Mouse (Mus musculus) NIH3T3 (cell line): Measurements from ENCODE around the gene 1700020D05Rik.

Experiments
- DNase-seq: peaks from one replicate; pipeline ENCODE4 v3.0.0-alpha.2; 2012; ENCODE audit warnings: low read depth

The 1700020D05Rik gene

DNA sequence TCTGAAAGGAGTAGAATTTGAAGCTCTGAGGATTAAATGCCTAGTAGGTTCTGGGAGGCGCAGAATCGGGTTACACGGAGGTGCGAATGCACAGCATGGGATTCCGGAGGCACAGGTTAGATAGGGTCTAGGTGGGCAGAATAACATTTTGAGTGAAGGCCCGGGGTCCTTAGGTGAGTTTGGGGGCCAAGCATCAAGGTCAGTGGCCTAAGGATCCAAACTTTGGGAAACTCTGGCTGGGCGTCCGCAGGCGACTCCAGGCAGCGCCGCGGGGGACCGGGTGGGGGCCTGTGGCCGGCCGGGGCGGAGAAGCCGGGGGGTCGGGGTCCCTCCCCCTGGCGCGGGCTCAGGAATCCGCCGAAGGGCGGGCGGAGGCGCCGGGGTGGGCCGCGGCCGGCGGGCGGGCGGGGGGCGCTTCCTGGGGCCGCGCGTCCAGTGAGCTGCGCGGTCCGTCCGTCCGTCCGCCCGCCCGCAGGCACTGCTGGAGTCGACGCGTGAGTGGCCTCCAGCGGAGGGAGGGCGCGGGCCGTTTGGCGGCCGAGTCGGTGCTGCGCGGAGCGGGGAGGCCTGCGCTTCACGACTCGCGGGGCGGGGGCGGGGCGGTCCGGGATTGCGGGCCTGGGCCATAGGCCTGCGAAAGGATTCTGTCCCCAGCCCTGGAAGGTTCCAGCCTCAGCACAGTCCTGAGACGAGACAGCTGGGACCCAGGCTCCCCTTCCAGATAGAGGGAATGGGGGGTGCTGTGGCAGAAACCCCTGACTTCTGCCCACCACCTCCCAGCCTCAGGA lies 29.1 kb downstream of the 1700020D05Rik start:
- peak; percentile 84 for DNase-seq

DNA sequence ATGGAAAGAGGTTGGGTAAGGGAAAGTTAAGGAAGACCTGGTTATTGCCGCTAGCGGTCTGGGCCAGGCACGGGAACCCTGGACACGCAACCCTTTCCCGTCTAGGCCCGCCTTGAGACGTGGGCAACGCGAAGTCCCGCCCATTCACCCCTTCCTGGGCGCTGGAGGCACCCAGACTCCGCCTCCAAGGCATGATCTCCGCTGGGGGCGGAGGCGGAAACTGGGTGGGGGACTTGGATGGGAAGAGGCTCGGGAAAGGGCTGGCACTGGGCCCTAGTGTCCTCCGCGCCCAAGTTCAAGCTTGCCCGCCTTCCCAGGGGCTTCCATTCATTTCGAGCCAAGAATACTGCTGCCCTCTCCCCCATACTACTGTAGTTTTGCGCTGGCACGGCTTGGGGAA lies 29.9 kb downstream of the 1700020D05Rik start, which contains the start of gene Efemp2:
Efemp2 (plus strand) TSS at position 235 of the 400 bp plus-strand sequence.
- DNase-seq = peak; percentile 99

DNA sequence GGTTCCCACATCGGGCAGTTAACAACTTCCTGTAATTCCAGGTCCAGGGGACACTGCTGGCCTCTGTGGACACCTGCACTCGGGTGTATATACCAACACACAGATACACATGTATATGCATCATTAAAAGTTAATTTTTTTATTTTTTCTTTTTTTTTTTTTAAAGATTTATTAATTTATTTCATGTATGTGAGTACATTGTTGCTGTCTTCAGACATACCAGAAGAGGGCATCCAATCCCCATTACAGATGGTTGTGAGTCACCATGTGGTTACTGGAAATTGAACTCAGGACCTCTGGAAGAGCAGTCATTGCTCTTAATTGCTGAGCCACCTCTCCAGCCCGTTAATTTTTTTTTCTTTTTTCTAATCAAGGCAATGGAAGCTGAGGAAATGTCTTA lies 30.7 kb downstream of the 1700020D05Rik start:
- DNase-seq = peak; percentile 73

GRCm38 (mm10) chr19:5471846-5472245 lies 31.7 kb downstream of the 1700020D05Rik start:
- peak; percentile 89 for DNase-seq

- no peak for DNase-seq
Observed at GRCm38 (mm10) chr19:5468374-5468773, 35.2 kb downstream of the 1700020D05Rik start, which contains the start of gene Ctsw. Gene Ctsw (minus strand): TSS chr19:5468507.

DNA sequence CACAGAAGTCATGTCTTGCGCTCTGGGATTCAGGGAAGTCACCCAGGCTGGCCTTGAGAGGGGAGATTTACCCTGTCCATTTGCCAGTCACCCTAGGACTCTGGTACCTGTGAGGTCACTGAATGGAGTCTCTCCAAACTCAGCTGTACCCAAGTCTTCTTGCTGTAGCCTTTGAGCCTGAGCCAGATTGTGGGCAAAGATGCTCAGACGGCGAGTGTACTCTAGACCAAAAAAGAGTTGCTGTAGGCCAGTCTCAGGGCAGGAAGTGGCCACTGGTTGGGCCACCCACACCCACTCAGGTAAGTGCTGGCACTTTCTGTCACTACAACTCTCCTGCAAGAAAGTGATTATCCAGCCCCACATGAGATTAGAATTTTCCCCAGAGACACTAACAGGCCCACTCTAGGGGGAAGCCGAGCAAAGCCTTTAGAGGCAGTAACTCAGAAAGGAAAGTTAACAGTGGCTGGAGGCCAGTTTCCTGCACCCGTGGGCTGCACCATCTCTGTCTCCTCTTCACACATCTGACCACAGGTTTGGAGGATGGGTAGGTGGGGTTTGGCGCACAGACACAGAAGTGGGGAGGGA lies 36.6 kb downstream of the 1700020D05Rik start:
- no peak for DNase-seq

DNA sequence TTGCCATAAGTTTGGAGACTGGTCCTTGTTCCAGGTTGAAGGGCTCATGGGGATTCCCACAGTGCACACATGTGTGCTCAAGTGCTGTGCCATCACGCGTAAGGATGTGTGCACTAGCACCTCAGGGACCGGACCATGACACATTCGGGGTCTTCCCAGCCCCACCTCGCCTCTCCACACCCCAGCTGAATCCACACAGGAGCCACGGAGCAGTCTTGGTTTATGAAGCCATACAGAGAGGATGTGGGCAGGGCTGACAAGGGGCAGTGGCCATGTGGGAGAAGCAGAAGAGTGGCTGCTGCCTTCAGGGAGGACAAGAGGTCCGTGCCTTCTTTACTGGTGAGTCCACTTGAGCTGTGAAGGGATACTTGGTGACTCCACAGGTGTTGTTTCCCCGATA lies 38.5 kb downstream of the 1700020D05Rik start:
- no peak for DNase-seq

DNA sequence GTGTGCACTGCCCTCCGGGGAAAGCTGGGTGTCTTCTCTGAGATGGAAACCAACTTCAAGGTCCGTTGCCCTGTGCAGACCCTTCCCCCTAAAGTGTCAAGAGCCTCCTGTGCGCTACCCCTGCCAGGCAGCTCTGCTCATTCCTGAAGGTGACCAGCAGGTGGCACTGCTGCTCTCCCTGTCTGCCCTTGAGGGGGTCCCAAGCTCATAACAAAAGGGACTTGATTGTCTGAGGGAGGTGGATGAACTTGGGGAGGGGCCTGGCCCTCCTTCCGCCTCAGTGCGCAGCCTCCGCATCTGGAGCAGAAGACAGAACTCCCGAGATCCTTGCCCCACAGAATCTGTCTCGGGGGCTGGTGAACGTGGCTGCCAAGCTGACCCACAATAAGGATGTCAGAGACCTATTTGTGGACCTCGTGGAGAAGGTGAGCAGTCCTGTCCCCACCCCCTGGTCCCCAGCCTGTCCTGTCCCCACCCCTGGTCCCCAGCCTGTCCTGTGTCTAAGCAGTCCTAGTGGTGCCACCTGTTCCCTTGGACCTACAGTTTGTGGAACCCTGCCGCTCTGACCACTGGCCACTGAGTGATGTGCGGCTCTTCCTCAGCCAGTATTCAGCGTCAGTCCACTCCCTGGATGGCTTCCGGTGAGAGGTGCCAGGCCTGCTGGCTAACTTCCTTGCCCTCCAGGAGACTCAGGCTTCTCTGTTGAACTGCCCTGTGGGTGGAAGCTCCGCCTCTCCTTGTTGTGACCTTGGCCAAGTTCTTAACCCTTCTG lies 39.6 kb downstream of the 1700020D05Rik start:
- peak; percentile 80 for DNase-seq

DNA sequence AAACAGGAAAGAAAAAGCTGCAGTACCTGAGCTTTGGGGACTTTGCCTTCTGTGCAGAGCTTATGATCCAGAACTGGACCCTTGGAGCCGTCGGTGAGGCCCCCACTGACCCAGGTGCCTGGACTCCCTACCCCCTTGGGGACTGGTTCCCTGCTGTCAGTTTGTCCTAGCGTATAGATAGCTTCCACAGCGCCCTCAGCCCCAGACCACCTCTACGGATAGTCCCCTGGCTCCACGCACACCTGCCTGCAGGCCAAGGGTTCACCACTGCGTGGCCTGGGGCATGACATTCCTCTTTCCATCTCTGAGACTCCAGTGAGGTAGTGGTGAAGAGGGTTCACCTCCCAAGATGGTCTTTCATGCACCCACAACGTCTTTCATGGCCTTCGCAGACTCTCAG lies 40.4 kb downstream of the 1700020D05Rik start:
- no peak for DNase-seq

DNA sequence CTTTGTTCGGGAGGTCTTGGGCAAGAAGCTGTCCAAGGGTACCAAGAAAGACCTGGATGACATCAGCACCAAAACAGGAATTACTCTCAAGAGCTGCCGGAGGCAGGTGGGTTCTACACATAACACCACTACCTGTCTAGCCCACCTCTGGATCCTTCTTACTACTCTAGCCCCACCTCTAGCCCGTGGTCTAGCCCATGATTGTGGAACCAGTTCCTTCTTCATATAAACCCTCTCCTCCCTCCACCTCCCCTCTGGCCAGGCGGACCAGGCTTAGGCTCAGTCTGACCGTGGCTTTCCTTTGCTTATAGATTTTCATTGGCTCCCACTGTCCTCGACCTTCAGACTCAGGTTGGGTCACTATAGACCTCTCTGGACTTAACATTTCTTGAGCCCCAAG lies 42.2 kb downstream of the 1700020D05Rik start:
- DNase-seq = no peak

DNA sequence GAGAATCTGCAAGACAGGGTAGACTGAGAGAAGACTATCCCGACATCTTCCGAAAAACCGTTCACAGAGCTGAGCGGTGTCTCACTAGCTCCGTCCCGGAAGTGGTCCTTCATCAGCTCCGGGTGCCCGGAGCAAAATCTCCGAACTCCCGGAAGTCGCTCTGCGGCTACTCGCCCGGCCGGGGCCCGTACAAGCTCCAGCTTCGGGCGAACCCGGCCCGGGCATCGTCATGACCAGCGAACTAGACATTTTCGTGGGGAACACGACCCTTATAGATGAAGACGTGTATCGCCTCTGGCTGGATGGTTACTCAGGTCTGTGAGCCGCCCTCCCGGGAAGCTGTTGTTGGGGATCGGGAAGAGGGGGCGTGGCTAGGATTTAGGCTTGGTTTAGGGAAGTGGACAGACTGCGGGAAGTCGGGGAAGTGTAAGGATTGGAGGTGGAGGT lies 43.1 kb downstream of the 1700020D05Rik start, which contains the start of gene Fibp:
Fibp (plus strand) TSS at position 151 of the 447 bp plus-strand sequence.
- peak; percentile 94 for DNase-seq

DNA sequence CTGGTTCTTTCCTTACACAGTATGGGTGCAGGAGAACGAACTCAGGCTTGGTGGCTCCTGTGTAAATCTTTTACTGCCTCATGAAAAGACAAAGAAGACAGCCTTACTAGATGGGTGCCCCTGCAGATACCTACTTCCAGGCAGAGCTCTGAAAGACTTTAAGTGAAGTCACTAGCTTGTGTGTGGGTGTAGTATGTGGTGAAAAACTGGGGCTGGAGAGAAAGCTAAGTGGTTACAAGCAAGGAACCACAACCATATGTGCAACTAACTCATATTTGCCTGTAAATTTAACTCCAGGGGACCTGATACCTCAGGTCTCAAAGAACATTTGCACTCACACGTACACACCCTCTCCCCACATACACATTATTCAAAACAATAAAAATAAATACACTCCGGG lies 43.7 kb downstream of the 1700020D05Rik start:
- DNase-seq = no peak

DNA sequence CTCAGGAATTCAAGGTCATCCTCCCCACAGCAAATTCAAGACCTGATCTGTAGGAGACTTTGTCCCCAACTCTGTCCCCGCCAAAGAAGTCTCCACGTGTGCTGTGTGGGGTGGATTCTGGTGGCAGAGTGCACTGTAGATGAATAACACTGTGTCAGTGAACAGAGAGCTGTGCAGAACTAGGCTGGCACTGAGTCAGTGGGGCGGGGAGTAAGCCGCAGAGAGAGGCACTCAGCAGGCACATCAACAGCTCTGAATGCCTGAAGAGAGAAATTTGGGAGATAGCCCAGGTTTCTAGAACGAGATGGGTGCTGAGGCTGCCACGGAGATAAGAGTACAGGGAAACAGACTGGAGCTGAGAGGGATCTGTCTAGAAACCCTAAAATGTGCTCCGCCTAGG lies 44.6 kb downstream of the 1700020D05Rik start:
- DNase-seq = peak; percentile 79

DNA sequence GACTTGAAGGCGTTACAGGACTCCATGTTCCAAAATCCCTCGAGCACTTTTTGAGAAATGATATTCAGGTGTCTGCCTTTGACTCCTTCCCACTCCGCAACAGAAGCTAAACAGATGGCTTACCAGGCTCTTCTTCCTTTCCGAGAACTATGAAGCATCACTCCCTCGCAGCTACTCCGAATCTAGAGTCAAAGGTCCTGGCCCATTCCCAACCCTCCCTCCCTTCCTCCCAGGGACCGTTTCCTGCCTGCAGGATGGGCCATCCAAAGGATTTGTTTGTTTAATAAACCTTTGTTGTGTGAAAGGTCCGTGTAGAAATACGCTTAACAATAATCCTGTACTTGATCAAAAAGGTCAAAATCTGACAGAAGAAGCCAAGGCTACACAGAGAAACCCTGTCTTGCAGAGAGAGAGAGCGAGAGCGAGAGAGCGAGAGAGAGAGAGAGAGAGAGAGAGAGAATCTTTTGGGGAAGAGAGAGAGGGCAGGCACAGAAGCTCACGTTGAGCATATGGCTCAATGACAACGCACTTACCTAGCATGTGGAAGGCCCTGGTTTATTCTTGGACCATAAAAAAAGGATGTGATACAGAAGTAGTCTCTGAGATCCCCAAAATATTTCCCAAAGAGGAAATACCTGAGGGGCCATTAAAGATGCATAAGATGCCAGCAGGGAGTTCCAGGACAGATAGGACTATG lies 45.7 kb downstream of the 1700020D05Rik start, which contains the start of gene Ccdc85b:
Ccdc85b (minus strand) TSS at position 149 of the 697 bp plus-strand sequence.
- DNase-seq = no peak

DNA sequence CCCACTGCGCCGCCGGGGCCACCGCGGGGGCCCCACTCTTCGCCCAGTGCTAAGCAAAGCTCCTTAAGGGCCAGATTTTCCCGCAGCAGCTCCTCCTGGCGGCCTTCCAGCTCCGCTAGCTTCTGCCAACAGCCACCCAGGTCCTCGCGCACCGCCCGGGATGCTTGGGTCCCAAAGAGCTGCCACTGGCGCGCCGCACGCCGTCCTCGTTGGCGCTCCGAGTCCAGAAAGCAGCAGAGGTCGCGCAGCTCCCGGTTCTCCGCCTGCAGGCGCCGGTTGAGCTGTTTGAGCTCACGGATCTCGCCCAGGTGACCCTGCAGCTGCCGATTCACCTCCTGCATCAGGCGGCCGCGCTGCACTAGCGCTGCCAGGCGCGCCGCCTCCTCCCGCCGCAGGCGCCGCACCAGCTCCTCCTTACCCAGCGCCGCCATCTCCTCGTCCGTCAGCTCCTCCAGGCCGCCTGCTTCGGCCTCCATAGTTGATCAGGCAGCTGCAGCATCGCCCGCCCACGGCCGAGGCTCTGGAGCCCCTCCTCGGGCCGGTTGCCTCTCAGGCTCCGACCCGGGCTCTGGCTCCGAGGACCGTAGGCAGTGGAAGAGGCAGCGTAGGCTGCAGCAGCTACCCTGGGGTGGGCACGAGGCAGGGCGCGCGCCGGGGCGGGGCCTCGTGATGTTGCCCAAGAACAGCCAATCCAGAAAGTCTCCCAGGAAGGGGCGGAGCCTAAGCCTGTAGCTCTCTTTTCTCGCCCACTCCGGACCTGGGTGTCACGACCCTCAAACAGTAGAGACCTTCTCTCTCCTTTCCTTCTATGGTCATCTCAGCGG lies 46.5 kb downstream of the 1700020D05Rik start:
- DNase-seq = peak; percentile 99

- peak; percentile 56 for DNase-seq
Observed at GRCm38 (mm10) chr19:5456241-5456921, 47.2 kb downstream of the 1700020D05Rik start.

DNA sequence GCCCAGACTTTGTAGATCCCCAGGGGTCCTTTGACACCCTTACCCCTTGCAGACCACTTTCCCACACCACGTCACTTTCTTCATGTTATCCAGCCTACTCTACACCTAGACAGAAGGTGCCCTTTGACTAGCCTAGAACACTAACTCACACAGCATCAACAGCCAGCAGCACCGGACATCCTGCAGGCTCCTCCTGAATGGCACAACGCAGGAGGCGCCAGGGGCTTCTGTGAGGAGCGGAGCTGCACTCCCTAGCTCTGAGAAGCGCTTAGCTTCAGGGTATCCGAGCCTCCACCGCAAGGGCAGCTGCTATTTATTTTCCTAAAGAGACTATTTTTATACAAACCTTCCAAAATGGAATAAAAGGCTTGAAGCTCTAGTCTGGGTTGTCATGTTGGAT lies 48.0 kb downstream of the 1700020D05Rik start:
- no peak for DNase-seq

DNA sequence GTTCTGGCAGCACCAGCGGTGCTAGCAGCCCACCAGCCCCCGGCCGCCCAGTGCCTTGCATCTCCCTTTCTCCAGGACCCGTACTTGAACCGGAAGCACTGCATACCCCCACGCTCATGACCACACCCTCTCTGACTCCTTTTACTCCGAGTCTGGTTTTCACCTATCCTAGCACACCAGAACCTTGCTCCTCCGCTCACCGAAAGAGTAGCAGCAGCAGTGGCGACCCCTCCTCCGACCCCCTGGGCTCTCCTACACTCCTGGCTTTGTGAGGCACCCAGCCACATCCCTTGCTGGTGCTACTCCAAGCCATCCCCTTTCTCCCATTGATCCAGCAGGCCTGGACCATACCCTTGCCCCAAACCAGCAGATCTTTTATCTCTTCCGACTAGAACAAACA lies 48.5 kb downstream of the 1700020D05Rik start:
- DNase-seq = no peak
